Mouse (Mus musculus): ENCODE measurements around the gene Mcf2l. TPM values are rescaled to one million over a fixed set of nuclear protein-coding genes. Genes with fewer than 3 reads are reported as not detected.
A peak's percentile ranks its signal among the peaks of the same experiment; 100 is the strongest.

Mcf2l gene
- total and polyA plus RNA-seq, 3 experiments, result 30.3 to 104 (median 58.4) TPM

- Histone ChIP-seq H3K79me2 (replicated peaks; ENCODE audit: control insufficient read depth, insufficient read depth, low read length) (no peaks in the 10 kb centered on the region), H3K27me3 (ENCODE audit: control insufficient read depth, insufficient read depth, low read length) (no peaks in the 10 kb centered on the region), H3K27ac (no peak overlapping the region), H3K4me1 (ENCODE audit: control insufficient read depth, insufficient read depth, low read length) (no peaks in the 10 kb centered on the region), H3K36me3 (ENCODE audit: control insufficient read depth, insufficient read depth, low read length) (no peaks in the 10 kb centered on the region), H3K4me3 (no peak overlapping the region), H3K9ac (ENCODE audit: low read depth, low read length) (no peak overlapping the region)
- WGBS, result 80% methylated on average over 6 of the region's 6 CpGs
- no peak for DNase-seq
- intact Hi-C loops (cut with DNase I), result no loop called here
- TF ChIP-seq CTCF (IDR thresholded peaks at IDR 0.05), result peak; percentile 33
- TF ChIP-seq EP300 (IDR thresholded peaks at IDR 0.05; ENCODE audit: insufficient read depth, low read depth, low read length), result no peak
These were observed 7.8 kb upstream of the Mcf2l start for GRCm38 (mm10) chr8:12865790-12866189.

GRCm38 (mm10) chr8:12869661-12870060 lies 3.9 kb upstream of the Mcf2l start:
- no peak for DNase-seq
- Histone ChIP-seq H3K79me2 (replicated peaks; ENCODE audit: control insufficient read depth, insufficient read depth, low read length) (no peaks in the 10 kb centered on the region), H3K27ac (no peak overlapping the region), H3K27me3 (ENCODE audit: control insufficient read depth, insufficient read depth, low read length) (no peaks in the 10 kb centered on the region), H3K9ac (ENCODE audit: low read depth, low read length) (no peak overlapping the region), H3K36me3 (ENCODE audit: control insufficient read depth, insufficient read depth, low read length) (no peaks in the 10 kb centered on the region), H3K4me1 (ENCODE audit: control insufficient read depth, insufficient read depth, low read length) (peaks cover 5% of the 10 kb centered on the region), H3K4me3 (no peak overlapping the region)
- WGBS, result 70% methylated on average over 3 of the region's 3 CpGs
- intact Hi-C loops (cut with DNase I), result no loop called here
- TF ChIP-seq POLR2A (IDR thresholded peaks at IDR 0.05; ENCODE audit: insufficient read depth, low read depth, low read length) (no peak), EP300 (IDR thresholded peaks at IDR 0.05; ENCODE audit: insufficient read depth, low read depth, low read length) (no peak), CTCF (IDR thresholded peaks at IDR 0.05) (no peak)

DNA sequence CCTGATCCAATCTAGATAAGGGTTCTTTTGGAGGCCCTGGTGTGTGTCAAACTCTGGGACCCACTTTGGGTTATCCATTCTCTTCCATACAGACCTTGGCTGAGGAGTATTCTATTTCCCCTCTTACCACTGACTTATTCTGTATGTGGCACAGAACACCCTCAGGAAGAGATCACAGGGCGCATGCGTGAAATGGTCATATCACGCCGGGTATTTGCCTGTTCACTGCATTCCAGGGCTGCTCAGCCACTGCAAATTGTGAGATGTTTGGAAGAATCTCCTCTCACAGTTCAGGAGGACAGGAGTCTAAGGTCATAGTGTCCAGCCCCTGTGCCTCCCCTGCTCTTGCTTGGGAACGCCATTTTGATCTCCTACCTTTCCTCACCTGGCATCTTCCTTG lies 3.0 kb upstream of the Mcf2l start:
- Histone ChIP-seq H3K4me1 (ENCODE audit: control insufficient read depth, insufficient read depth, low read length) (peaks cover 5% of the 10 kb centered on the region), H3K27ac (no peak overlapping the region), H3K4me3 (no peak overlapping the region), H3K27me3 (ENCODE audit: control insufficient read depth, insufficient read depth, low read length) (no peaks in the 10 kb centered on the region), H3K79me2 (replicated peaks; ENCODE audit: control insufficient read depth, insufficient read depth, low read length) (no peaks in the 10 kb centered on the region), H3K9ac (ENCODE audit: low read depth, low read length) (no peak overlapping the region), H3K36me3 (ENCODE audit: control insufficient read depth, insufficient read depth, low read length) (no peaks in the 10 kb centered on the region)
- 84% methylated on average over 5 of the region's 5 CpGs for WGBS
- no peak for TF ChIP-seq CTCF (IDR thresholded peaks at IDR 0.05)
- TF ChIP-seq POLR2A (IDR thresholded peaks at IDR 0.05; ENCODE audit: insufficient read depth, low read depth, low read length), result no peak
- no peak for TF ChIP-seq EP300 (IDR thresholded peaks at IDR 0.05; ENCODE audit: insufficient read depth, low read depth, low read length)
- no peak for DNase-seq
- intact Hi-C loops (cut with DNase I), result no loop called here

- no peak for DNase-seq
- peaks cover 5% of the 10 kb centered on the region for H3K4me1 ChIP-seq (ENCODE audit: control insufficient read depth, insufficient read depth, low read length)
- H3K4me3 ChIP-seq, result no peak overlapping the region
- intact Hi-C loops (cut with DNase I), result no loop called here
- no peak overlapping the region for H3K9ac ChIP-seq (ENCODE audit: low read depth, low read length)
- 19% methylated on average over 5 of the region's 5 CpGs for WGBS
- H3K27me3 ChIP-seq (ENCODE audit: control insufficient read depth, insufficient read depth, low read length), result no peaks in the 10 kb centered on the region
- no peaks in the 10 kb centered on the region for H3K79me2 ChIP-seq (replicated peaks; ENCODE audit: control insufficient read depth, insufficient read depth, low read length)
- H3K27ac ChIP-seq, result no peak overlapping the region
- no peaks in the 10 kb centered on the region for H3K36me3 ChIP-seq (ENCODE audit: control insufficient read depth, insufficient read depth, low read length)
- TF ChIP-seq POLR2A (IDR thresholded peaks at IDR 0.05; ENCODE audit: insufficient read depth, low read depth, low read length), result no peak
- no peak for TF ChIP-seq CTCF (IDR thresholded peaks at IDR 0.05)
- no peak for TF ChIP-seq EP300 (IDR thresholded peaks at IDR 0.05; ENCODE audit: insufficient read depth, low read depth, low read length)
These were observed 2.1 kb upstream of the Mcf2l start for GRCm38 (mm10) chr8:12871461-12871860.

- no peak overlapping the region for H3K9ac ChIP-seq (ENCODE audit: low read depth, low read length)
These were observed 636 bp upstream of the Mcf2l start for GRCm38 (mm10) chr8:12872983-12873356.

GRCm38 (mm10) chr8:12874194-12874791 lies 687 bp downstream of the Mcf2l start:
- 17% methylated on average over 8 of the region's 8 CpGs for WGBS
- H3K9ac ChIP-seq (ENCODE audit: low read depth, low read length), result no peak overlapping the region
- H3K4me1 ChIP-seq (ENCODE audit: control insufficient read depth, insufficient read depth, low read length), result peaks cover 5% of the 10 kb centered on the region
- intact Hi-C loops (cut with DNase I), result no loop called here
- no peak overlapping the region for H3K27ac ChIP-seq
- TF ChIP-seq CTCF (IDR thresholded peaks at IDR 0.05), result no peak
- no peak for TF ChIP-seq POLR2A (IDR thresholded peaks at IDR 0.05; ENCODE audit: insufficient read depth, low read depth, low read length)
- TF ChIP-seq EP300 (IDR thresholded peaks at IDR 0.05; ENCODE audit: insufficient read depth, low read depth, low read length), result no peak
- peak in 1 of 2 experiments; percentile 23 for DNase-seq
- no peaks in the 10 kb centered on the region for H3K36me3 ChIP-seq (ENCODE audit: control insufficient read depth, insufficient read depth, low read length)
- H3K4me3 ChIP-seq, result peak overlapping the region; percentile 53
- H3K79me2 ChIP-seq (replicated peaks; ENCODE audit: control insufficient read depth, insufficient read depth, low read length), result no peaks in the 10 kb centered on the region
- H3K27me3 ChIP-seq (ENCODE audit: control insufficient read depth, insufficient read depth, low read length), result no peaks in the 10 kb centered on the region

More at GRCm38 (mm10) chr8:12872983-12873356, 636 bp upstream of the Mcf2l start:
- Histone ChIP-seq H3K27ac (no peak overlapping the region), H3K4me1 (ENCODE audit: control insufficient read depth, insufficient read depth, low read length) (peaks cover 5% of the 10 kb centered on the region), H3K4me3 (no peak overlapping the region), H3K79me2 (replicated peaks; ENCODE audit: control insufficient read depth, insufficient read depth, low read length) (no peaks in the 10 kb centered on the region), H3K27me3 (ENCODE audit: control insufficient read depth, insufficient read depth, low read length) (no peaks in the 10 kb centered on the region), H3K36me3 (ENCODE audit: control insufficient read depth, insufficient read depth, low read length) (no peaks in the 10 kb centered on the region)
- TF ChIP-seq EP300 (IDR thresholded peaks at IDR 0.05; ENCODE audit: insufficient read depth, low read depth, low read length) (no peak), POLR2A (IDR thresholded peaks at IDR 0.05; ENCODE audit: insufficient read depth, low read depth, low read length) (no peak), CTCF (IDR thresholded peaks at IDR 0.05) (no peak)
- intact Hi-C loops (cut with DNase I), result no loop called here
- DNase-seq, result no peak
- WGBS, result 19% methylated on average over 9 of the region's 9 CpGs

Data from heart, adult 2 months (tissue).